Mouse (Mus musculus): ENCODE results near the gene Cdadc1.
"Not testable (repeated sequence)": the region's sequence is repeated elsewhere in the genome, so short reads cannot be mapped to it uniquely, and the experiment has no call there.

Cdadc1 gene

DNA sequence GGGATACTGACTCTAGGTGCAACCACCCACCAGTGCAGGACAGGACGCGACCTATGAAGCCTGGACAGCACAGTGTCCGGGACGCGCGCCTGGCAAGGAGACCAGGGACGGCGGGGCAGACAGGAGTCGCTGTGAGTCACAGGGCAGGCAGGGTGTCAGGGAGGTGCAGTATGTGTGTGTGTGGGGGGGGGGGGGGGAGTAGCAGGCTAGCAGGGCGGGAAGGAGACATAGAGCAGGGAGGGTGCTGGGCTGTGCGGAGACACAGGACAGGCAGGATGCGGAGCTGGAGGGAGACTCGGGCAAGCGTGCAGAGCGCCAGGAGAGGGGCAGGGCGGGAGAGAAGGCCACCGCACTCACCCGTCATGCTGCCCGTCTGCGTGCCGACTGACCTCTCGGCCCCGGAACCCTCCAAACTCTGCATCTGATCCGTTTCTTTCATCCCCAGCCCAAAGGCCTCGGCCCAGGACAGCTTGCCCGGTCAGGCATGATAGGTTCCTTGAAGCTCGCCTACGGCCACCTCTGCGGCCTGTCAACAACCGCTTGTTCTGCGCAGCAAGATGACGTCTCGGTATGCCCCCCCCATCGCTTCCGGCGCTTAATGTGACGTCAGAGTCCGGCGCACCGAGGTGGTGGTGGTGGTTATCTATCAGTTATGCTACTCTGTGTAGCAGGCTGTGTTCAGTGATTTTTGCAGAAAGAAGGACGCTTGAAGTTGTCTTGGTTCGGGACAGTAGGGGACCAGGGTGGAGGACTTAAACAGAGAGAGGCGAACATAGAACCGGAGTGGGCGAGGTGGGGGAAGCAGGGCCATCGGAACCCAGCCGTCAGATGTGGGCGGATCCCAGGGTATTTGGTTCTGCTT, at the start of gene Cdadc1:
Cdadc1 (minus strand) TSS at position 562 of the 862 bp plus-strand sequence.
- peak; percentile 96 for DNase-seq

DNA sequence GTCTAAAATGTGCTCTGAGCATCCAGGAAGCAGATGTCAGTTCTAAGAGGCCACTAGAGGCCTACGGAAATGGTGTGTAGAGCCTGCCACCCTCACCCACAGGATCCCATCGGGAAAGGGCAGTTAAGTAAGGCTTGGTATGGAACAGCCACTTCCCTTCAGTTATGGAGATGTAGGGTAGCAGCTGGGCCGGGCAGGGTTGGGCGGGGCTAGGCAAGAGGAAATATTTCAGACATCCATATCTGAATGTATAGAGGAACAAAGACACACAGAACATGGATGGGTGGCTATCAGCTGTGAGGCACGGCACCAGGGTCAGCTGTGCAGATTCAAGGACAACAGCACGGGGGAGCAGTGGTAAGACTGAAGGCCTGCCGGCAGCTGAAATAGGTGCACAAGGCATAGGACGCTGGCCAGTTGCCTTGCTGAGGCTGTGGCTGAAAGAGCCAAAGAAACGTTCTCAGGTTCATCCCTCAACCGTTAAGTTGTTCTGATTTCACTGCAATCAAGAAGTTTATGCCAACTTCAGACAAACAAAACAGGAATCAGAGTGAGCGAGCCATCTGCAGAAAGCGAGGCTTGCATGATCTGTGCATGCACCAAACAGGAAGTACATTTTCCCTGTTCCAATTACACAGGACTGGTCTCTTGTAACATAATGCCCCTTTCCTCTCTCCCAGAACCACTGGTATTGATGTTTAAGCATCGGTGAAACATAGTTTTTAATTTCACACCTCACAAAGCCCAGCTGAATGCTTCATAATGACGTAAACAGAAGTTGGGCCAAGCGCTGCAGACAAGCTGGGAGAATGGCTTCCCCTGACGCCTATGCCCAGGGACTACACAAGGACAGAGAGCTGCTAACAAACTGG, 49.3 kb upstream of the Cdadc1 start:
- DNase-seq: no peak

DNA sequence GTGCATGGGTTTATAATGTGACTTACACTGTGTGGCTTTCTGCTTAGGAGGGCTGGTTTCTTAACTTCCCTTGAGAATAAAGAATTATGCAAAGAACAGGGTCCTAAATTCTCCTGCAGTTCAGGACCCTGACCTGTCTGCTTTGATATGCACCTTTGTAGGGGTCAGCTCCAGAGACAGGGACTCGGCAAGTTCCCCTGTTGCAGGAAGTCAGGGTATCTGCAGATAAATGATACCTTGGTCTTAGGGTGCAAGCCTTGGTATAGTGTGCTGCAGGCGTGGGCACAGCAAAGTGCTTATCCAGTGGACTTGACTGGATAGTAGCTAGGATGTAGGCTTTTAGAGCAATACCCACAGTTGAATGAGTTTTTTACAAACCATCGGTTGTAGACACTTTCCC, 47.1 kb upstream of the Cdadc1 start:
- no peak for DNase-seq

GRCm38 (mm10) chr14:59644166-59644565, 46.4 kb upstream of the Cdadc1 start:
- no peak for DNase-seq

- peak; percentile 64 for DNase-seq
These were observed 45.8 kb upstream of the Cdadc1 start for GRCm38 (mm10) chr14:59643582-59643981.

- no peak for DNase-seq
These were observed 44.1 kb upstream of the Cdadc1 start for GRCm38 (mm10) chr14:59641856-59642255.

- DNase-seq: no peak
These were observed 41.3 kb upstream of the Cdadc1 start for GRCm38 (mm10) chr14:59638906-59639703.

DNA sequence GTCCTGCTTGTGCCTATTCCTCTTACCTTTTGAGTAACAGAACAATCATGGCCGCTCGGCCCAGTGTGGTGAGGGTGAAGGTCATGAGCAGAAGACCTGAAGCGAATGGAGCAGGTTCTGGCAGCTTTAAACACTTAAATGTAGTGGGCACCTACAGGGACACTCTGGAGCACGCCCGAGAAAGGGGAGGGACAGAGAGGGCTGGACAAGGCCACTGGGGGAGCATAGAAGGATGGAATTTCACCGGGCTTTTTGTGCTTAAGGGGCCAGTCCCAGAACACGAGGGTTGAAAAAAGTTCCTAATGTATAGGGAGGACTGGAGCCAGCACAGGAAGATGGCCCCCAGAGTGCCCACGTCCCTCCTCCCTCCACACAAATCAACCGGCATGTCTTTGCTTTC, 36.2 kb upstream of the Cdadc1 start:
- DNase-seq: no peak

DNA sequence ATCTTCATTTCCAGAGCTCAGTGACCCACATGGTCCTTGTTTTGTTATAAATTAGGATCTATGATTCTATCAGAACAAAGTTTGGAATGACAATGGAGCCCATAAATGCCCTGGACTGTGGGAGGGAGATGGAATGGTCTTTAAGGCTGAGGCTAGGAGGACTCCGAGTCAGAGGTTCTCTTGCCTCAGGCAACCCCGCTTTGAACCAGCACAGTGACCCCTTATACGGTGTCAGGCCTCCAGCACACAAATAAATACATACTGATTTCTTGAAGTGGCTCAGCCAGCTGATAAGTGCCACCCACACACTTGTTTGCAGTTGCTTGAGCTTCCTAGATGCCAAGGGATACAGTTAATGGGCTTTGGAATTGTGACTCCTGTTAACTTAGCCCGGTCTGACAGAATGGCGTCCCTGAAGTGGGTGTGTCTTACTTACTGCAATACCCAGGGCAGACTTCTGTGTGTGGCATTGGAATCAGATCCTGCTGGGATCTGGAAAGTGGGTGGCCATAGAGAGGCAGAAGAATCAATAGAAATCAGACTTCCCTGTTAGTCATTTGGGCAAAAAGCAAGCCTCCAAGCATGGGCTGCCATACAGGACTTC, 35.6 kb upstream of the Cdadc1 start:
- no peak for DNase-seq

- no peak for DNase-seq
These were observed 34.3 kb upstream of the Cdadc1 start for GRCm38 (mm10) chr14:59632067-59632466.

DNA sequence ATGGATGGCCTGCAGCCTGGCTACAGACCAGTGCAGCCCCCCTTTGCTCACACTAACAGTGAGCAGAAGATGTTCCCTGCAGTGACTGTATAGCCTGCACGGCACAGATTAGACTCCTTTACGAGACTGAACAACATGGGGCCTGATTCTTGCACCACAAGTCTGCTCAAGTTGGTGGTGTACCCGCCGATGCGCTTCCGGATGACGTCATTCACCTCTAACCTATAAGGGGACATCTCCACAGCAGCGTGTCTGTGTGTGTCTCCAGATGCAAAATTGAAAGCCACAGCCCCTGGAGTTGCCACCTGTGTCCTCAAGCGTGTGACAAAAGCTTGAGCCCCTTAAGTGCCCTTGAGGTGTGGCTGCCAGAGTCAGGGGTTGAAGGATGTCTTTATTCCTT, 32.3 kb upstream of the Cdadc1 start:
- no peak for DNase-seq

DNA sequence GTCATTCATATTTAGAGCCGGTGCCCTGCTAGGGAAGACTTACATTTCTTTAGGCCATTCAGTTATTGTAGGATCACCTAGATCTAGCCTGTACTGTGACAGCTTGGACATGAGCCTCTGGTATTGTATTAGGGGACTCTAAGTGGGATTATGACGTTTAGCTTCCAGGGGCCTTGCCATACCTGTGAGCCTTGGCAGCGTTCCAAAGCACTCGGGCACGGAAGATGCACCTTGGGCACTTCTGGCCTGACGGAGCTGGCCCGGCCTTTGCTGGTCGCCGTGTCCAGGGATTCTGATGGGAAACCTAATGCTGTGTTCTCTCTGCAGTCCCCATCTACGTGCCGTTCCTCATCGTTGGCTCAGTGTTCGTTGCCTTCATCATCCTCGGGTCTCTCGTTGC, 31.5 kb upstream of the Cdadc1 start:
- no peak for DNase-seq

DNA sequence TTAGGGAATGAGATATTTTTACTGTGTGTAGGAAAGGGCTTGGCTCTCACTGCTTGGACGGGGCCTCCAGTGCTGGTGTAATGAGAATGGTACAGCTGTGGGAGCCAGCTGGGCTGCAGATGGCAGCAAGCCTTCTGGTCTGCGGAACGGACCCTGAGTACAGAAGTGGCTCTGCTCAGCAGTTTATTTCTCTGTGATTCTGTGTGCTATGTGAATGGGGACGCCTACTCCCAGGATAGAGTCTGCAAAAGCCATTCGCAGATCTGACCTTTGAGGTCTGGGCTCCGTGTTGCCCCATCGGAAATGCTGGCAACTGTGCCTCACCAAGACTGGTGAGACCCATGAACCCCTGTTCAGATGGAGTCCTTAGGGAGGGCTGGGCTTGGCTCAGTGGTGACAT, 30.1 kb upstream of the Cdadc1 start:
- DNase-seq: no peak

DNA sequence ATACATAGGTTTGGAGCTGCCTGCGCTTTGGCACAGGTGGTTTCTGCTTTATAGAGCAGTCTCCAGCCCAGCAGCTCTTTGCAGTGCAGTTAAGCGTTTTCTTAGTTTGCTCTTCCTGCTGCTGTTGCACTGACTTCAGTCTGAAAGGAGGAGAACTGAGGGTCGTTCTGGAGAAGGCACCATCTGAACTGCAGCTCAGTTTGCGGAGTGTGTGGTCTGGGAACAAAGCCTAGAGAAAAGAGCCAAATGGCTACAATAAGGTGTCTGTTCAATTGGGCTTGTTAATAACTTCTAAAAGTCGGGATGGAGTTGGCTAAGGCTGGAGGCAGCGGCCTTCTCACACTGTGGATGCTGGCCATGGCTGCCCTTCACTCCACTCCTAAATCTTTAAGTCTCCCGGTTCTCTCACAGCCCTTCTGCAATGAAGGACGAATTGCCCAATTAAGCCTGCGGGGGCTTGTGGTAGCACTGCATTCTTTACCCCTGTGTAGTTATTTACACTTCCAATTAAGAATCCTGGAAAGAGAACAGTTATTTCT, 29.5 kb upstream of the Cdadc1 start:
- no peak for DNase-seq

DNA sequence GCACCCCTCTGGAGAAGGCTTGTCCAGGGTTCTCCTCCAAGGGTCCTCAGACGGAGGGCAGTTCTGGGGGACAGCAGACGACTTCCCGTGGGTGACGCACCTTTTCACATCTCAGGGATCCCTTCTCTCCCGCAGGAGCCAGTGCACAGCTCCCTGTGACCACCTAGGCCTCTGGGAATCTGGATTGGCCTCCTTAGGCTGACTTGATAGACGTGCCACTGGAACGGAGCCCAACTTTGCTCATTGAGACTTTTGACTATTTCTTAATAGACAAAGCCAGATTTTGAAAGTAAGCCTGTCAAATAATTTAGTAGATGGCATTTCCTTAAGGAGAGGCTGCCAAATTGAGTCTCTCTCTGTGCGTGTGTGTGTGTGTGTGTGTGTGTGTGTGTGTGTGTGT, 29.0 kb upstream of the Cdadc1 start:
- no peak for DNase-seq

- no peak for DNase-seq
These were observed 28.1 kb upstream of the Cdadc1 start for GRCm38 (mm10) chr14:59625806-59626364.

GRCm38 (mm10) chr14:59625158-59625805, 27.5 kb upstream of the Cdadc1 start, which contains the start of gene Shisa2:
TSS of gene Shisa2 (plus strand) at chr14:59625308.
- peak; percentile 65 for DNase-seq

DNA sequence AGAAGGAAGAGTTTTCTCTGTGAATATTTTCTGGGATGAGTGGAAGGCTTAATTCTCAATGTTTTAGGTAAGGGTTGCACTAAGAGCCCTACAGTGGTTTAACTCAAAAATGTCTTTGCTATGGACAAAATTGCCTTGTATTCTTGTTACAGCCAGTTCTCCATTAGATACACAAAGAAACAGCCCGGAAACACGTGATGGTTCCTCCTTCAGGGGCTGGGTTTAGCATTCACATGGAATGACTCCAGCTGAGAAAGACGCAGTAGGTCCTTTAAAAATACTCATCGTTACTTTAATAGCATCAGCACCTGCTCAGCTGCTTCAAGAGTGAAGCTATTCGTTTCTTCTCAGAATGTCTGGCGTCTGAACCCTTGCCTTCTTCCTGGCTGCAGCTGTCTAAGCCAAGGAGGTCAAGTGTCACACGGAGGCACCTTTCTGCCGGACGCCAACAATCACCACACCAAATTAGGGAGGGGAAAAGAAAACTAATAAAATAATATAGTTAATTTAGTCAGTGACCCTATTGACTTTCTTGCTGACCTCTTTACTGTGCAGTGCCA, 26.6 kb upstream of the Cdadc1 start:
- no peak for DNase-seq

DNA sequence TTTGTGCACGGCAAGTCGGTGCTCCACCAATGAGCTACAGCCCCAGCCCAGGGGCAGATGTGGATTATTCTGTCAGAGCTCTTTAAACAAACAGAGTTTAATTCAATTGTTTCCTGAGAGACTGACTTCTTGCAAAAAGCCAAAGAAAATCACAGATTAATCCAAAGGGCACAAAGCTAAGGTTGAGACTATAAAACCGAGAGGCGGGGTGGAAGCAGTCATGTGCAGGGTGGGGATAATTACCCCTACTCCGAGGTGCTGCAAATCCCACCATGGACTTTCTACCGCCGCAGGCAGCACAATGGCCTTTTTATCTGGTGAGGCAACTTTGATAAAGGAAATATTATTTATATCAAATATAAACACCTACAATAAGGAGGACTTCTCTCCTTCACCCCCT, 19.0 kb upstream of the Cdadc1 start:
- DNase-seq: no peak

- DNase-seq: not testable (repeated sequence)
These were observed 16.4 kb upstream of the Cdadc1 start for GRCm38 (mm10) chr14:59614149-59614548.

All from thymus, postnatal 14 days (tissue).